Mouse (Mus musculus) left cerebral cortex, adult 8-10 months (tissue): ENCODE data around the gene Prdm5. TPM values are rescaled to one million over a fixed set of nuclear protein-coding genes. Genes with fewer than 3 reads are reported as not detected.

Experiments used
- DNase-seq, 2 experiments: peaks; one replicate each; pipeline ENCODE4 v3.0.0; 2022; ENCODE audit warnings: low spot score in 2 of 2
- total RNA-seq, 4 experiments: library from RNA; stranded (reverse); gene quantifications; 2 replicates each; pipeline ENCODE4 v1.2.4; 2022

Gene Prdm5
- total RNA-seq, 4 experiments from 2014 or later, result 5.7 to 7.5 (median 5.9) TPM

DNA sequence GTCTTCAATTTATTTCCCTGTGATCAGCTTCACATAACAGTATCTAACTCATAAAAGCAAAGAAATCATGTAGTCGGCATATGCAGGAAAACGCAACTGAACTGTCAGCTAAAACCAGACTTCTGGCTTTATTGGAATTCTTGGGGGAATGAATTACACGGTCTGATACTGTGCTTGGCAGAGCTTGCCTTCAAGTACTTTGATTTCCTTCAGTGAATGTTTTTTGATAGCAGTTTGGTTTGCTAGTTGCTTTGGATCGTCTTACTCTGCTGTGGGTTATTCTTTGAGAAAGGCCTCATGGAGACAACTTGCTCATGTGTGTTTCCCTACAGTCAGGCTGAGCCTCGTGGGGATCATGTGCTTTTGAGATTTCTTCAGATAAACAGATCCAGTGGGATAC, 52.7 kb downstream of the Prdm5 start:
- DNase-seq, result no peak

DNA sequence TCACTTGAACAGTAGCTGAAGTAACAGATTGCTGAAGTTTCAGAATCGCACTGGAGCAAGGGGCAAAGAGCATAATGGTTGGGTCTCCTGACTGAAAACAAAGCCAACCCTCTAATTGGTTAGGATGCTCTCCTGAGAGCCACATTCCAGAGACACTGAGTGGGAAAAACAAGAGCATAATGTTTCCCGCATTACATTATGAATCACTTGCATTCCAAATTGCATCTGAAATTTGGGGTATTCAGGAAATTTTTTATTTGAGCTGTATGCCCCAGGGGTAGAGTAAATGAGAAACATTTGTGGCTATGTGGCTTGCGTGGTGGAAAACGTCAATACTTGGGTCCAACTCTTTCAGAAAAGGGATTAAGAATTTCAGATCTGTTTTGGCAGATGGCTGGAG, 55.2 kb downstream of the Prdm5 start:
- DNase-seq, result no peak

DNA sequence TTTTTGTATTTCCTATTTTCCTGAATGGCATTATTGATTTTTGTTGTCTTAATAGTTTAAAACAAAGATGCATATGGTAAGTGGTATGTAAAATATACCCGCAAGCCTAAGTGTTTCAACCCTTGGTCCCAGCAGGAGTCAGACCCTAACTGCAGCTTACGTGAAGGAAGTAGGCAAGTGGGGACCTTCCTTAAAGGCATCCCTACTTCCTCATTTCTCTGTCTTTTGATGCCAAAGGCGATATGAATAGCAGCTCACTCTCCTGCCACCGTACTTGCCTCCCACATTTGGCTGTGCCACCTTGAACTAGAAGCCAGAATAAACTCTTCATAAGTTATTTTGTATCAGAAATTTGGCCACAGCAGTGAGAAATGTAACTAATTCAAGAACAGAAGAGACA, 63.8 kb downstream of the Prdm5 start:
- DNase-seq, result no peak

DNA sequence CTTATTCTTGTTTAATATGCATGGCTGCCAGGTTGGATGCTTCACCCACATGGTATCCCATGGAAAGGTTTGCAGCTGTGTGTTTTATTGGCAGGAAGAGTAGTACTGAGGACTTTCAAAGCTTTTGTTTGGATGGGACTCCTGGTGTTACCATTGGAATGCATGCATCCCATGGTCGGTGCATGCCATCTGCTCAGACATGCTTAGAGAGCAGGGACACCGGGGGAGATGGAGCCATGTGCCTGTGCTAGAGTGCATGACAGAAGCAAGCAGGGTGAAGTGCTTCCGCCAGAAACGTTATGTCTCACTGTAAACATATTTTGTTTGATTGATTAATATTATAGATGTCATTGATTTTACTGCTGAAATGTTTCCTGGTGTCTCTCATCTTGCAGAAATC, 70.3 kb downstream of the Prdm5 start:
- DNase-seq, result no peak

DNA sequence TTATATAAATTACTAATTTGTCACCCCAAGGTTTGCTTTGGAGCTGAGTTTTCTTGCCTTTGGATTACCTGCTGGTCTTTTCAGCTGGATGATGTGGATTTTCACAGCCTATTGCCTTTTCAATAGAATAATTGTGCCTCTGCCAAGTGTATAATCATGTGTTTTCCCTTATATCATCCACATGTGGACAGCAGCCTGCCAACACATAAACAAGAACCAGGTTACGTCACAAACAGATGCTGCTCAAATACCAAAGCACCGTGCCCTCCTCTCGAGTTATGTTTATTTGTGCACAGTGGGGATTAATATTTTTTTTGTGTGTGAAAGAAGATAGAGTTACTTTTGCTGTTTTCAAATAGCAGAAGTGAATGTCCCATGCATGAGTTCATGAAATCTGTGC, 70.9 kb downstream of the Prdm5 start:
- DNase-seq, result no peak

DNA sequence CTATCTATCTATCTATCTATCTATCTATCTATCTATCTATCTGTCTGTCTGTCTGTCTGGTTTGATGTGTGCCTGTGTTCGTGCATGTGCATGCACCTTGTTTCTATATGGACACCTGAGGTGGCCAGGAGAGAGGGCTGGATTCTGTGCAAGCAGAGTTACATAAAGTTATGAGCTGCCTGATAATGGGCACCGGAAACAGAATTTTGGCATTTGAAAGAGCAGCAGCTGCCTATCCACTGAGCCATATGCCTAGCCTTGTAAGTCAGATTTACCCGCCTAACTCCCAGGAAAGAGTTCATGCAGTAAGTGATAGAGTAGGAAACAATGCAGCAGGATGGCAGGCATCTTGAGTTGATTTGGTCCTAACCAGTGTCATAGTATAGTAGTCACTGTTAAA, 71.4 kb downstream of the Prdm5 start:
- no peak for DNase-seq

DNA sequence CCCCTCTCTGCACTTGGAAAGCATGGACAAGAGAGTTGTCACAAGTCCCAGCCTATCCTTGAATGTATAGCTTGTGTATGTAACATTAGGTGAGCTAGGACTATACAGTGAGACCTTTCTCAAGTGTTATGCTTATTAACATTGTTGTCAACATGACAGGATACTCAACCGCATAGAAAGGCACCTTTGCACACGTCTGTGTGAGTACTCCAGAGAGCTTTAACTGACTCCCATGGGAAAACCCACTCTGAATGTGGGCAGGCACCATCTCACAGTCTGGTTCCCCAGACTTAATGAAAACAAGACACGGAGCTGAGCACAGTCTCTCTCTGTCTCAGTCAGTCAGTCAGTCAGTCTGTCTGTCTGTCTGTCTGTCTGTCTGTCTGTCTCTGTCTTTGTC, 75.2 kb downstream of the Prdm5 start:
- no peak for DNase-seq

DNA sequence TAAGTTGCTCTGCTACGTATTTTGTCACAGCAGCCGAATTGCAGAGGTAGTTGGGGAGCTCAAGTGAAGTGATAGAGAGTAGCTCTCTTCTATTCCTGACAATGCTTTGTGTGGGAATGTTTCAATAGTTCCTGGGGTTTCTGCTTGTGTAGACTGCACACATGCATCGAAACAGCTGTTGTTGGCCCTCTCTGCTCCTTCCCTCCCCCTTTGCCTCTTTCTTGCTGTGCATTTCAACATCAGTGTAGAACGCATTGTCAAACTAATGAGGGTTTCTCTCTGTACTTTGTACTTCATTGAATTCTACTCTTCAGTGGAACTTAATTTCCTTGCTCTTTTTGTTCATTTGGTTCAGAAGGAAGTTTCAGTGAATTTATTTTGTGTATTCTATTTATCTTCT, 75.8 kb downstream of the Prdm5 start:
- no peak for DNase-seq

DNA sequence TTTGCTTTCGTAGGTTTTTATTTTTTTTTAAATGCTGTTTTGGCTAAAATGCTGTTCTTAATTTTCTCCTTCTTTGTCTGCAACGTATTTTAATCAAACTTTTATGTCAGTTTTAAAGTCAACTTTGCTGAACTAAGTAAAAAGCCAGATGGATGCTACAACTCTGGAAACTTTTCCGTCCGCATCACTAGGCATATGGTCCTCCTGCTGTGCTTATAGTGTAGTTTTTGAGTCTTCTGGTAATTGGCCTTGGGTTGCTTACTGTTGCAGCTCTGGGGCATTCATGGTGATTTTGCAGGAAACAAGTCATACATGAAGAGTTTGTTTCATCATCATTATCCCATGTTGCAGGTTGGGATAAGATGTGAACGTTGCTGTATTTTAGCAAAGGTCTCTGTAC, 81.8 kb downstream of the Prdm5 start:
- no peak for DNase-seq

DNA sequence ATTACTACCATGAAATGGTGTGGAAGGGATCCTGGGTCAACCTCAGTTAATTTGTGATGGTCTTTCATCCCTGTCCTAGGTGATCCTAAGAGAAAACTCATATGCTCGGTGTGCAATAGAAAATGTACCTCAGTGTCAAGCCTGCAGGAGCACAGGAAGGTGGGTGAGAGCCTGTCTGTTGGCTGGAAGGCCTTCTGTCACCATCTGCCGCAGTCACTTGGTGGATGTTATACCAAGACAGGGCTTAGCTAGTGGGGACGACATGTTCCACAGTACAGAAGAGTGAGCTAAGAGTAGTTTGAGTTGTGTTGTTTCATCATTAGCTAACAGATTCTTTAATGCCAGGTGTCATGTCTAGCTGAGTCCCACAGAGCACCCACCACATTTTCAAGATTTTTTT, 84.0 kb downstream of the Prdm5 start:
- no peak for DNase-seq

DNA sequence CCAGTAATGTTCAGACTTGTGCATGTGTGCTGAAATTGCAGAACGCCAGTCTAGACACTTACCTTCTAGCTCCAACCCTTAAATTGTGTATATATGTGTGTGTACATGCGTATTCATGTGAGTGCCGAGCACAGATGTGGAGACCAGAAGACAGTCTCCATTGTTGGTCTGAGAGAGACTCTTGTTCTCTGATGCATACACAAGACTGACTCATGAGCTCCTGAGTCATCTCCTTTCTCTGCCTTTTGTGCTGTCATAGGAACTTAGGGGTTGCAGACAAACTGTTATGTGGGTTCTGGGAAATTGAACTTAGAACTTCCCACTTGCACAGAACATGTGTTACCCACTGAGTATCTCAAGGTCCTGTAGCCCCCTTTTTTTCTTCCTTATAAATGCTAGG, 85.4 kb downstream of the Prdm5 start:
- no peak for DNase-seq

DNA sequence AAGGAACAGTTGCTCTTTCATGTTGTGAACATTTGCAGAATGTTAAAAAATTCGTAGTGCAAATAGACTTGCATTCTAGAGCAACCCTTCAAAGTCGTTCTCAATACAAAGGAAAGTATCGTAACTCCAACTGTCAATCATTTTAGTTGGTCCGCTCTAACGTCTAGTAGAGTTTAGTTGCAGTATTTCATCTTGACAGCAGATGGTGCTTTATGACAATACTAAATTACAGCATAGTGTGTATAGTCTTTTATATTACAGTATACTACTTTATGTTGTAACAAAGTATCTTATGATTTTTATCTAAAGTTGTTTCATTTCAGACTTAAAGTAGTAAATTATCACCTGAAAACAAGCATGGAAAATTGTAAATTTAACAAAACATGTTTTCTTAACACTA, 86.1 kb downstream of the Prdm5 start:
- DNase-seq, result no peak

DNA sequence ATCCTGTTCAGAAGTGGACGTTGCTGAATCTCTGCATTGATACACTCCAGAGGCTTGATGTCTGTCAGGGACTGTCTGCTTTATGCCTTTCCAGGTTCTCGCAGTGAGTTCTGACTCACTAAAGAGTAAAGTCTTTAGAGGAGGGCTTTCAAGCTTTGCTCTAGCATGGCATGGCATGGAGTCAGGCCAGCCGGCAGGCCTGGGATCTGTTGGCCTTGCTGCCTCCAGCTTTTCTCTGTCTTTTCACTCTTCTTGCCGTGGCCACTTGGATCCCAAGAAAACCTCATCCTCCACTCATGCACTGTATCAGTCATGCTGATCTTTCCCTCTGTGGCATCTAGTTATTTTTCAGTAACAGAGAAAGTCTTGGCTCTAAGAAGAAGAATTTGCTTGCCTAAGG, 87.1 kb downstream of the Prdm5 start:
- no peak for DNase-seq

DNA sequence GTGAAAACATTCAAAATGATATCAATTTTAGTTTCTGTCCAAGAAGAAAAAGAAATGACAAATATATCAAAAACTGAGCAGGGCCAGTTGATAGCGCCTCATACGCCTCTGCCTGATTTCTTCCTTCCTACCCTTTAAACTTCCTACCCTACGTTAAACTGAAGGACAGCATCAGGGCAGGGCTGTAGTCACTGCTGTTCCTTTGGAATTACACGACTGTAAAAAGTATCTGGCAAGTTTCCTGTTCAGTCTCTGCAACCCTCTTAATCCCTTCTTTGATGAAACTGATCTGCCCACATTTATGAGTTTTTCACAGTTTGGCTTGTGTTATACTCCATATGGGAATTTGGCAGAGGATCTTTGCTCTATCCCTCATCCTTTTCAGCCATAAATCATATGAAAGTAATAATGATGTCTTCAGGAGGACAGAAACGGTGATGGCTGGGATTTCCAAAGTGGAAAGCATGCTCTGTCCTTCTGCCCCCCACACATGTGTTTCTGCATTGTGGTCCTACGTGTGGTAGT, 93.0 kb downstream of the Prdm5 start:
- DNase-seq, result no peak

DNA sequence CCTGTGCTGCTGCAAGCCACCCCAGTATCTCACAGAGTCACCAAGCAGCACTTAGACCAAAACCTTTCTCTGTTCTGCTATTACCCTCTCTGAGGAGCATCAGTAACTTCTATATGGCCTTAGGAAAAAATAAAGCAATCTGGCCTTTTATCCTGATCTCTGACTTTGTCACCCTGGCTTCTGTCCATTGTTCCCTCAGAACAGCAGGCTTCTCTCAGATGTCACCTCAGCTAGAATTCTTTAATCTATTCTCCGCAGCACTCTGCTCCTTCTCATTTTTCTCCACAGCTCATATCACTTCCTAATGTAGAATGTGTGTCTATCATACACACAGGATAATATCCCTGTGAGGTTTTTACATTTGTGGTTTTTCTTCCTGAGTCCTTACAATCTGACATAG, 99.5 kb downstream of the Prdm5 start:
- DNase-seq, result no peak

DNA sequence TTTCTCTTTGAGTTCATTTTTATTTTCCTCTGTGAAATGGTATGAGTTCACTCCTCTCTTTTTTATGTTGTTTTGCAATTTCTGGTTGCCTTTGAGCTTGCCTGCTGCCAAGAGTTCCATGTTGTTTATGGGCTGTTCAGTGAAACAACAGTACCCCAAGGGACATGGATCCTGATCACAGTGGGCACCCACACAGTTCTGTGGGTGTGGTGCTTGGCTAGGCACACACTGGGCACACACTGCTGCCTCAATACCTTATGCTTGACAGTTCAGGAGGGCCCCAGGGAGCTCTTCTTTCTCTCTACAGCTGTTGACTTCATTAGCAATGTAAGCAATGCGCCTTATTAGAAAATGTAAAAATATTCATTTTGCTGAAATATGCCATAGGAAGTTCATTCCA, 110.0 kb downstream of the Prdm5 start:
- no peak for DNase-seq

DNA sequence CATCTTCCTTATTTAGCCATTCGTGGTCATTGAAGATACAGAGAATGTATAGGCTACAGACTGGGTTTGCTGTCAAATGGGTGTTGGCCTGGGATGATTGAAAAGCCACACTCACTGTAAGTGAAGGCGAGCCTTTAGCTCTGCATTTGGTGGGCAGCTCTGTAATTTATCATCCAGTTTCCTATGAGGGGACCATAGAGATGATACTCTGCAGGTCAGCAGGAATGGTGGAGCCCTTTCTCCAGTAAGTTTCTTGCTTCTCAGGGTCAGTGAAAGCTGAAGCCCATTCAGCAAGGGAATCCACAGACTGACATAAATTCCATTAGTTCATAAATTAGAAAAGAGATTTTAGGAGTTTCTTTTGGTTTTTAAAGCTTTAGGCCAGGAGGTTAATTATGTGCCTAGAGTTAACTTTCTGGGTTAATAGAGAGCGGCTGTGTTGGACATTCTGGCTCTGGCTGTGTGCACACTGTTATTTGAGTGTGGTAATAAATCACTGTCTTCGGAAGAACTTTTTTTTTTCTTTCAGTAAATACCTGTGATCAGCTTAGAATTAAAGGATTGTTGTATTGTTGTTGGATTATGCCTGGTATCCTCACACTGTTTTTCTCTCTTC, 113.4 kb downstream of the Prdm5 start:
- DNase-seq, result no peak

DNA sequence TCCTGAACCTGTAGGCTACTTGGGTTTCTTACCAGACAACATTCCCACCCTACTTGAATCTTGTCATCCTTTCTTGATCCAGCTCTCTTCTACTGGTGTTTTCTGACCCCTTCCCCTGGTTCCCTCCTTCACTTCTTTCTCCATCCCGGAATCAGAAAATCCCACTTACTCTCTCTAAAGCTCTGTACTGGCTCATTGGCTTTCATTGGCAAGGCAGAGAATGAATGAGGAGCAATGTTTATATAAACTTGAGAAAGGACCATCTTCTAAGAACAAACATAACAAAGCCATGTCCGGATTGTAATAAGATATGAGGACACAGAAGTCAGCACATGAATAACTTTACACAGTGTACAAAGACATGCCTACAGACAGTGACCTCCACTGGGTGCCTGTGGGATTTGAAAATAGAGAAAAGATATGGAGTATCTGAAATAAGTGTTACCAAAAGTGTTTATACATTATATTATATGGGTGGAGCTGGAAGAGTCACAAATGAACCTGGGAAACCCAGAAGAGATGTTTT, 127.9 kb downstream of the Prdm5 start:
- no peak for DNase-seq

DNA sequence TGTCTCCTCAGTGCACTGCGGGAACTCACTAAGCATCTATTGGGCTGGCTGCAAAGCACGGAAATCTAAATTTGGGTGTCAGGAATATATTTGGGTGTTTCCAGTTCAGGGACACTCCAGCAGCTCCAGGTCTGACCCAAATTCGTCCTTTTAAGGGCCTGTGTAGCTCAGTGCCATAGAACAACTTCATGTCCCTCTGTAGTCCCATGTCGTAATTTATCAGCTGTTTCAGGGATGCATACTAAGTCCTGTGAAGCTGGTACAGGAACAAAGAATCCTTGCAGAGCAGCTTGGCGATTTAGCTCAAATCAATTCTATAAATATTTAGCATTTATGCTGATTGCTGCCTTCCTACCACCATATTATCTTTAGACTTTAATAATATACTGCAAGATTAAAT, 136.6 kb downstream of the Prdm5 start:
- no peak for DNase-seq

DNA sequence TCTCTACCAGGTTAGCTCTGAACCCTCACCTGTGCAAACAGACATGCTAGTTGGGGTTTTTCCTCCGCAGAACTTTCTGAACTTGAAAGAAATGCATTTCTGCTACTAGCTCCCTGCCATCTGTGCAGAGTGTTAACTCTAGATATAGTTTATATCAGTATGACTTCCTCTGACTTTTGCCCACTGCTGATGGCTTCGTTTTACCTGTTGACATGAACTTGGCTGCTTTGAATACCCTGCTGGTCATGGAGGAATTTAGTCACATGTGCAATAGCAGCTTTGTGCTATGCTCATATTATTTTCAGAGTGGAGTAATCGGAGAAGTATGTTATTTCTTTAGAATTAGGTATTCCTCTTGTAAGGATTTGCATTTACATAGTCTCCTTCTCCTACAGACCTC, 142.9 kb downstream of the Prdm5 start:
- DNase-seq, result no peak

DNA sequence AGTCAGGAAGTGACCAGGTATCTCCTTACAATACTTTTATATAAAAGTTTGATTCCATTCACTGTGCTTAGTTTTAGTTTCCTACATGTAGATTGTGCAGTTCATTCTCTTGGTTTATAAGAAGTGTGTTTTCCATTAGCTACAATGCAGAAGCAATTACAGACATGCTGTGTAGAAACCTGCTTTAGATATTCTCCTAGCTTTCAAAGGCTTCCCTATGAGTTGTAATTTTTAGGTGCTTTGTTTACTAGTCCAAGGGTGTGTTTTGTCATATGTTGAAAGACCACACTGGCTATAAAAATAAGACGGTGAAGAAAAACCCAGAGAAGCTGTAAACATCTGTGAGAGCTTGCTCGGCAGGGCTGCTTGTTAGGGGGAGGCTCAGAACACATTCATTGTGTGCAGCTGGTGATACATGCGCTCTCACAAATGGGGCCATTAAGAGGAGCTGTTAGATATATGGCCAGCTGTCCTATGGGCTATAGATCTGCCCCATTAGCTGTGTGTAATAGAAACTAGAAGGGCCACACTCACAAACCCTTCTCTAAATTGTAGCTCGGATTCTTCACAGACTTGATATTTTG, 144.8 kb downstream of the Prdm5 start:
- no peak for DNase-seq

DNA sequence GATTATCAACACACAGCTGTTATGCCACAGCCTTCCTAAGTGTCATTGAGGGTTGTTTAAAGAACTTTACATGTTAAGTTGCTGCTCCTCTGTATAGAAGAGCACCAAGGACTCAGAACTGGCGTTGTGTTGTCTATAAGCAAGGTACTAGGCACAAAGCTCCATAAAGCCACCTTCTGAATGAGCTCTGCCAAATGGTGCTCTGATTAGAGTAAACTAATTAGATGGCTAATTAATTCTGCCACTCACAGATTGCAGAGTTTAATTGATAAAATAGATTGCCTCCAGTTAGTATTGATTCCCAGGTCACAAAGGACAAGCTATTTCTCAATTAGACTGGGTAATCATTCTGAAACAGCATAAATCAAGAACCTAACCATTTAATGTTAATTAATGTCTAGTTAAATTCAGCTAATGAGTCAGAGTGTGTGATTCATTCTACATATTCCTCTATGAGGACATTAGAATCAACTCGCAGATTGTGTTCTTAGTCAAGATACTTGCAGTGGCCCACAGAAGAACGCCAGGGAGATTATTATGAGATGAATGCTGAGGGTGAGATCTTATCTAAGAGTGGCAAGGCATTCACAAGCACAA, 147.0 kb downstream of the Prdm5 start:
- DNase-seq, result no peak

DNA sequence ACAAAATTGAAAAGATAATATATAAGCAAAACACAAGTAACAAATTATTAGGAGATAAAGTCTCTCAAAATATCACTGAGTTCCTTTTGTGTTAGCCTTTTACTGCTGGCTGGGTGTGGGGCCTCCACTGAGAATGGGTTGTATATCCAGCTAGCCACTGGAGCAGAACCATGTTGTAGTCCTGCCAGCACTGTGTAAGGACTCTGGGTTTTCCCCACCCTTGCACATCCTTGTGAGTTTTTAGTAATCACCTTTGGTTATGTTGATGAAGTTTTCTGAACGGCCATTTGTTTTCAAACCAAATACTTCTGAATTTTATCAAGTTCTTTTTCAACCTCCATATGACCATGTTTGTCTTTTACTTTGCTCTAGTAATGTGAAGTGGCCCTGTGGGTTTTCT, 151.7 kb downstream of the Prdm5 start:
- no peak for DNase-seq
